Mouse (Mus musculus): Measurements from ENCODE around the gene Hivep3. TPM values are rescaled to one million over a fixed set of nuclear protein-coding genes. Genes with fewer than 3 reads are reported as not detected.

Hivep3 gene
- polyA plus RNA-seq, 1 experiment from 2014 or later = 6.2 TPM

GRCm38 (mm10) chr4:120062754-120063153 lies 329.2 kb downstream of the Hivep3 start:
- WGBS = 86% methylated on average over 11 of the region's 11 CpGs
- Histone ChIP-seq H3K9ac (ENCODE audit: low read length) (no peak overlapping the region), H3K9me3 (ENCODE audit: control insufficient read depth, low read length) (no peaks in the 10 kb centered on the region), H3K36me3 (ENCODE audit: control insufficient read depth, insufficient read depth, low read length) (no peaks in the 10 kb centered on the region), H3K27me3 (replicated peaks; ENCODE audit: control insufficient read depth, insufficient read depth, low read length) (no peaks in the 10 kb centered on the region), H3K4me3 (ENCODE audit: low read depth, low read length) (no peak overlapping the region), H3K4me2 (ENCODE audit: low read length) (no peak overlapping the region), H3K4me1 (replicated peaks; ENCODE audit: control insufficient read depth, insufficient read depth, low read length) (no peaks in the 10 kb centered on the region), H3K27ac (ENCODE audit: low read depth) (no peak overlapping the region)
- DNase-seq (ENCODE audit: low spot score) = no peak
- no peak for ATAC-seq (replicated peaks; ENCODE audit: low FRiP score, low TSS enrichment, low read depth)

DNA sequence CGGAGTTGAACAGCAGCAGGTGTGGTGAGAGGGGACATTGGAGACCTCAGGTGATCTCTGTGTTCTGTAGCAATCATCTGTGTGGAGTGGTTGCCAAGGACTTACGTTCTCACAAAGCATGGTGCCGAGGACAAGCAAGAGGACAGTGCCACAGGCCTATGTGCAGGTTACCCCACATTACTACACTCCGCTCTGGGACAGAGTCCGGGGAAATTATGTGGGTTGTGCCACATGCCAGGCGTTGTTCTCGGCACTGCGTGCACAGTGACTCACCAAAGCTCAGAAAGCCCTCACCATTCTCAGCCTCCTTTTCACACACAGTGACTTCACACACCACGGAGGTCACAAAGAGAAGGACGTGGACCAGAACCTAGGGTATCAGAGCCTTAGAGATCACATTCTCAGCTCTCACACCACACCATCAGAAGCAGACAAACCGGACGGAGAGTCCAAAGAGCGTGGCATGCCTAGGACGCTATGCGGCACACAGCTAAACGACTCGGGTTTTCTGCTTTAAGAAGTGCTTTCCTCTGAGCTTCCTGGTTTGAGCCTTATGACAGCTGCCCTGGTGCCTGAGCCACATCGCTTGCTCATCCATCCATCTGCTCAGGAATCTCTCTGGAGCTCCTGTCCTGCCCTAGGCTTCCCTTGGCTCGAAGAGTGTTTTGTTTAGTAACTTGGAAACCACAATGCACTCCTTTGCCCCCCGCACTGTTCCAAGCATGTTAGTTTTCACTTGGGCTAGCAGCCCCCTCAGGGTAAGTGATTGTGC lies 330.0 kb downstream of the Hivep3 start:
- H3K9ac ChIP-seq (ENCODE audit: low read length) = no peak overlapping the region
- H3K36me3 ChIP-seq (ENCODE audit: control insufficient read depth, insufficient read depth, low read length) = no peaks in the 10 kb centered on the region
- no peak overlapping the region for H3K27ac ChIP-seq (ENCODE audit: low read depth)
- H3K27me3 ChIP-seq (replicated peaks; ENCODE audit: control insufficient read depth, insufficient read depth, low read length) = no peaks in the 10 kb centered on the region
- no peak overlapping the region for H3K4me2 ChIP-seq (ENCODE audit: low read length)
- H3K4me1 ChIP-seq (replicated peaks; ENCODE audit: control insufficient read depth, insufficient read depth, low read length) = no peaks in the 10 kb centered on the region
- no peak for ATAC-seq (replicated peaks; ENCODE audit: low FRiP score, low TSS enrichment, low read depth)
- no peak overlapping the region for H3K4me3 ChIP-seq (ENCODE audit: low read depth, low read length)
- 90% methylated on average over 20 of the region's 20 CpGs for WGBS
- no peak for DNase-seq (ENCODE audit: low spot score)
- H3K9me3 ChIP-seq (ENCODE audit: control insufficient read depth, low read length) = no peaks in the 10 kb centered on the region

- Histone ChIP-seq H3K9me3 (ENCODE audit: control insufficient read depth, low read length) (no peaks in the 10 kb centered on the region), H3K27me3 (replicated peaks; ENCODE audit: control insufficient read depth, insufficient read depth, low read length) (no peaks in the 10 kb centered on the region), H3K36me3 (ENCODE audit: control insufficient read depth, insufficient read depth, low read length) (no peaks in the 10 kb centered on the region), H3K27ac (ENCODE audit: low read depth) (no peak within 1 kb of the TSS), H3K4me1 (replicated peaks; ENCODE audit: control insufficient read depth, insufficient read depth, low read length) (no peaks in the 10 kb centered on the region), H3K4me3 (ENCODE audit: low read depth, low read length) (no peak within 1 kb of the TSS), H3K9ac (ENCODE audit: low read length) (no peak within 1 kb of the TSS), H3K4me2 (ENCODE audit: low read length) (no peak within 1 kb of the TSS)
- no peak for DNase-seq (ENCODE audit: low spot score)
- ATAC-seq (replicated peaks; ENCODE audit: low FRiP score, low TSS enrichment, low read depth) = no peak
- WGBS = 89% methylated on average over 10 of the region's 10 CpGs
Observed at GRCm38 (mm10) chr4:120064696-120065095, 331.1 kb downstream of the Hivep3 start, which contains the start of gene AL607142.1. Gene AL607142.1 (plus strand): TSS chr4:120064996.

DNA sequence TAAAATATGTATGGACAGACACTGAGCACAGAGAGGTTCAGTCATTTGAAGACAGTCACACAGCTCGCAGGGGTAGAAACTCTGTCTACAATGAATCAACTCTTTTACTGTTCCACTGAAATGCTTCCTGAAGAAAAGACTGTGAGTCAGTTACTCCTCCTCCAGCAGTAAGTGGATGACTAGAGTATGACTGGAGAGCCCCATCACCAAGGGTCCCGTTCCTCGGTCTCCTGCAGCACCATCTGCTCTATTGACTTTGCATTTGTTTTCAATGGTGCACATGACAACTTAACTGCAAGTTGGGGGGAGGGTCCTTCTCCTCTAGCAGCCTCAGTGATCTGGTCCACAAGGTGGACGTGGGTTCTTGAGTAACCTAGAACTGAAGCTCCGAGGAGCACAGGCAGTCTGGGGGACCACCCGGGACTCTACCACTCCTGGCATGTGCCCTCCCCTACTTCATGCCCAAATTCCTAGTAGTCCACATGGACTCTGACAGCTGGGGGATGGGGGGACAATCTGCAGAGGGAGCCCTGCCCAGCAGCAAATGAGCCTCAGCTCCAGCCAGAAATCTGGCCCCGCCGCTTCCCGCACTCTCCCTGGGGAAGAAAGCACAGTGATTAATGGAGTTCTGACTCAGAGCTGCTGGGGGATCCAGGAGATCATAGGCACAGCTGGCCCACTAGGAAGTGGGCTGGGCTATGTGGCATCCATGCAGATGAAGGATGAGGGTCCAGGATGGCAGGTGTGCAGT lies 333.4 kb downstream of the Hivep3 start:
- H3K9ac ChIP-seq (ENCODE audit: low read length) = no peak overlapping the region
- WGBS = 66% methylated on average over 9 of the region's 9 CpGs
- no peak overlapping the region for H3K27ac ChIP-seq (ENCODE audit: low read depth)
- no peak for DNase-seq (ENCODE audit: low spot score)
- H3K27me3 ChIP-seq (replicated peaks; ENCODE audit: control insufficient read depth, insufficient read depth, low read length) = no peaks in the 10 kb centered on the region
- no peak overlapping the region for H3K4me3 ChIP-seq (ENCODE audit: low read depth, low read length)
- H3K36me3 ChIP-seq (ENCODE audit: control insufficient read depth, insufficient read depth, low read length) = no peaks in the 10 kb centered on the region
- ATAC-seq (replicated peaks; ENCODE audit: low FRiP score, low TSS enrichment, low read depth) = no peak
- H3K4me1 ChIP-seq (replicated peaks; ENCODE audit: control insufficient read depth, insufficient read depth, low read length) = no peaks in the 10 kb centered on the region
- no peaks in the 10 kb centered on the region for H3K9me3 ChIP-seq (ENCODE audit: control insufficient read depth, low read length)
- H3K4me2 ChIP-seq (ENCODE audit: low read length) = no peak overlapping the region

GRCm38 (mm10) chr4:120067592-120068235 lies 334.1 kb downstream of the Hivep3 start:
- ATAC-seq (replicated peaks; ENCODE audit: low FRiP score, low TSS enrichment, low read depth) = no peak
- H3K4me3 ChIP-seq (ENCODE audit: low read depth, low read length) = no peak overlapping the region

GRCm38 (mm10) chr4:120068883-120069581 lies 335.4 kb downstream of the Hivep3 start:
- WGBS = 73% methylated on average over 3 of the region's 3 CpGs
- Histone ChIP-seq H3K9me3 (ENCODE audit: control insufficient read depth, low read length) (no peaks in the 10 kb centered on the region), H3K27ac (ENCODE audit: low read depth) (no peak overlapping the region), H3K36me3 (ENCODE audit: control insufficient read depth, insufficient read depth, low read length) (no peaks in the 10 kb centered on the region), H3K4me2 (ENCODE audit: low read length) (no peak overlapping the region), H3K4me1 (replicated peaks; ENCODE audit: control insufficient read depth, insufficient read depth, low read length) (no peaks in the 10 kb centered on the region), H3K4me3 (ENCODE audit: low read depth, low read length) (no peak overlapping the region), H3K27me3 (replicated peaks; ENCODE audit: control insufficient read depth, insufficient read depth, low read length) (no peaks in the 10 kb centered on the region), H3K9ac (ENCODE audit: low read length) (no peak overlapping the region)
- ATAC-seq (replicated peaks; ENCODE audit: low FRiP score, low TSS enrichment, low read depth) (no peak), DNase-seq (ENCODE audit: low spot score) (no peak)

More at GRCm38 (mm10) chr4:120067592-120068235, 334.1 kb downstream of the Hivep3 start:
- Histone ChIP-seq H3K27me3 (replicated peaks; ENCODE audit: control insufficient read depth, insufficient read depth, low read length) (no peaks in the 10 kb centered on the region), H3K27ac (ENCODE audit: low read depth) (no peak overlapping the region), H3K9ac (ENCODE audit: low read length) (no peak overlapping the region), H3K36me3 (ENCODE audit: control insufficient read depth, insufficient read depth, low read length) (no peaks in the 10 kb centered on the region), H3K9me3 (ENCODE audit: control insufficient read depth, low read length) (no peaks in the 10 kb centered on the region), H3K4me2 (ENCODE audit: low read length) (no peak overlapping the region), H3K4me1 (replicated peaks; ENCODE audit: control insufficient read depth, insufficient read depth, low read length) (no peaks in the 10 kb centered on the region)
- WGBS = 85% methylated on average over 8 of the region's 8 CpGs
- no peak for DNase-seq (ENCODE audit: low spot score)

GRCm38 (mm10) chr4:120069582-120069980 lies 336.0 kb downstream of the Hivep3 start:
- Histone ChIP-seq H3K4me1 (replicated peaks; ENCODE audit: control insufficient read depth, insufficient read depth, low read length) (no peaks in the 10 kb centered on the region; the same call in 1 of the 2 replicates), H3K4me3 (ENCODE audit: low read depth, low read length) (no peak overlapping the region), H3K9ac (ENCODE audit: low read length) (no peak overlapping the region), H3K4me2 (ENCODE audit: low read length) (no peak overlapping the region), H3K36me3 (ENCODE audit: control insufficient read depth, insufficient read depth, low read length) (no peaks in the 10 kb centered on the region), H3K27ac (ENCODE audit: low read depth) (no peak overlapping the region), H3K27me3 (replicated peaks; ENCODE audit: control insufficient read depth, insufficient read depth, low read length) (no peaks in the 10 kb centered on the region), H3K9me3 (ENCODE audit: control insufficient read depth, low read length) (no peaks in the 10 kb centered on the region)
- 88% methylated on average over 3 of the region's 3 CpGs for WGBS
- ATAC-seq (replicated peaks; ENCODE audit: low FRiP score, low TSS enrichment, low read depth) = no peak
- no peak for DNase-seq (ENCODE audit: low spot score)

- Histone ChIP-seq H3K36me3 (ENCODE audit: control insufficient read depth, insufficient read depth, low read length) (no peaks in the 10 kb centered on the region), H3K27me3 (replicated peaks; ENCODE audit: control insufficient read depth, insufficient read depth, low read length) (no peaks in the 10 kb centered on the region), H3K4me3 (ENCODE audit: low read depth, low read length) (no peak overlapping the region), H3K4me1 (replicated peaks; ENCODE audit: control insufficient read depth, insufficient read depth, low read length) (no peaks in the 10 kb centered on the region; the same call in 1 of the 2 replicates), H3K4me2 (ENCODE audit: low read length) (no peak overlapping the region), H3K9me3 (ENCODE audit: control insufficient read depth, low read length) (no peaks in the 10 kb centered on the region), H3K27ac (ENCODE audit: low read depth) (no peak overlapping the region), H3K9ac (ENCODE audit: low read length) (no peak overlapping the region)
- ATAC-seq (replicated peaks; ENCODE audit: low FRiP score, low TSS enrichment, low read depth) = no peak
- 57% methylated on average over 3 of the region's 3 CpGs for WGBS
- no peak for DNase-seq (ENCODE audit: low spot score)
Observed at GRCm38 (mm10) chr4:120071411-120071810, 337.8 kb downstream of the Hivep3 start.
